Mouse (Mus musculus) spleen, adult 2 months (tissue): Measurements from ENCODE around the gene Adck1.

ENCODE experiments used
- CTCF ChIP-seq: fragments of 200-500 bp; IDR thresholded peaks from 2 replicates; pipeline ENCODE4 v1.5.1; 2011; ENCODE audit warnings: mild to moderate bottlenecking, inconsistent platforms; ENCODE audit not compliant: insufficient read depth, insufficient read length, insufficient replicate concordance; ENCODE audit errors: extremely low read depth
- POLR2A ChIP-seq: fragments of 200-500 bp; IDR thresholded peaks from 2 replicates; pipeline ENCODE4 v1.6.1; 2011; ENCODE audit warnings: low read depth, low read length, inconsistent platforms

DNA sequence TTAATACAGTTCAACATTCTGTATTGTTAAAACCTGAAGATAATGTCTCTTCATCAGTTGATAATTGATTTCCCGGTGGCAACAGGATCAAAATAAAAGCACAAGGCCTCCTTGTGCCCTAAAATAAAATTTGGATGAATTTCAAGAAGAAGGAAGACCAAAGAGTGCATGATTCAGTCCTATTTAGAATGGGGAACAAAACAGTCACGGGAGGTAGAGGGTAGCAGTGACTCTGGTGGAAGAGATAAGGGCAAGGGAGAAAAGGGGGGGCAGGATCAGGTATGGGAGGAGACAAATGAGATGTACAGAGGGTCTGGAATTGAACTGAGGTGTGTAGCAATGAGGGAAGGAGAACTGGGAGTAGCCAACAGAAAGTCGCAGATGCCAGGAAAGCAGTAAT is 45.8 kb upstream of the Adck1 start:
- TF ChIP-seq POLR2A = no peak
- no peak for TF ChIP-seq CTCF
